Mouse (Mus musculus): ENCODE data around the gene Rgn.

GRCm38 (mm10) chrX:20521578-20521977 lies 28.0 kb upstream of the Rgn start:
- TF ChIP-seq CTCF (conservative IDR thresholded peaks at IDR 0.05; ENCODE audit: insufficient read depth, insufficient read length, low read depth, low read length): no peak
- TF ChIP-seq POLR2A (IDR thresholded peaks at IDR 0.05; ENCODE audit: low read depth, low read length): no peak

All from kidney, adult 2 months (tissue).